Mouse (Mus musculus): ENCODE data around the gene Mindy4b-ps.
A peak's percentile ranks its signal among the peaks of the same experiment; 100 is the strongest.
"Not testable (repeated sequence)": the region's sequence is repeated elsewhere in the genome, so short reads cannot be mapped to it uniquely, and the experiment has no call there.

Mindy4b-ps gene

GRCm38 (mm10) chr3:58822211-58822610 lies at the start of gene Mindy4b-ps:
Gene Mindy4b-ps (minus strand): TSS chr3:58822311.
- DNase-seq (ENCODE audit: low read depth, low spot score), result no peak

- not testable (repeated sequence) for DNase-seq (ENCODE audit: low read depth, low spot score)
Observed at GRCm38 (mm10) chr3:58871882-58872281, 49.8 kb upstream of the Mindy4b-ps start.

- DNase-seq (ENCODE audit: low read depth, low spot score), result no peak
Observed at GRCm38 (mm10) chr3:58865690-58866089, 43.6 kb upstream of the Mindy4b-ps start.

- DNase-seq (ENCODE audit: low read depth, low spot score), result no peak
Observed at GRCm38 (mm10) chr3:58862976-58863375, 40.9 kb upstream of the Mindy4b-ps start.

- peak; percentile 16 for DNase-seq (ENCODE audit: low read depth, low spot score)
Observed at GRCm38 (mm10) chr3:58843415-58843814, 21.3 kb upstream of the Mindy4b-ps start.

- DNase-seq (ENCODE audit: low read depth, low spot score), result no peak
Observed at GRCm38 (mm10) chr3:58833442-58834160, 11.5 kb upstream of the Mindy4b-ps start.

- DNase-seq (ENCODE audit: low read depth, low spot score), result no peak
Observed at GRCm38 (mm10) chr3:58832888-58833287, 10.8 kb upstream of the Mindy4b-ps start.

- DNase-seq (ENCODE audit: low read depth, low spot score), result no peak
Observed at GRCm38 (mm10) chr3:58831586-58831985, 9.5 kb upstream of the Mindy4b-ps start.

GRCm38 (mm10) chr3:58829926-58830325 lies 7.8 kb upstream of the Mindy4b-ps start:
- no peak for DNase-seq (ENCODE audit: low read depth, low spot score)

- DNase-seq (ENCODE audit: low read depth, low spot score), result no peak
Observed at GRCm38 (mm10) chr3:58828366-58829153, 6.4 kb upstream of the Mindy4b-ps start.

- peak; percentile 26 for DNase-seq (ENCODE audit: low read depth, low spot score)
Observed at GRCm38 (mm10) chr3:58826266-58826665, 4.2 kb upstream of the Mindy4b-ps start.

- DNase-seq (ENCODE audit: low read depth, low spot score), result no peak
Observed at GRCm38 (mm10) chr3:58817337-58817736, 4.8 kb downstream of the Mindy4b-ps start.

- no peak for DNase-seq (ENCODE audit: low read depth, low spot score)
Observed at GRCm38 (mm10) chr3:58814191-58814590, 7.9 kb downstream of the Mindy4b-ps start.

GRCm38 (mm10) chr3:58810353-58810752 lies 11.8 kb downstream of the Mindy4b-ps start:
- DNase-seq (ENCODE audit: low read depth, low spot score), result no peak

- no peak for DNase-seq (ENCODE audit: low read depth, low spot score)
Observed at GRCm38 (mm10) chr3:58809111-58809915, 12.8 kb downstream of the Mindy4b-ps start.

- DNase-seq (ENCODE audit: low read depth, low spot score), result no peak
Observed at GRCm38 (mm10) chr3:58808636-58809035, 13.5 kb downstream of the Mindy4b-ps start.

- DNase-seq (ENCODE audit: low read depth, low spot score), result no peak
Observed at GRCm38 (mm10) chr3:58804745-58805144, 17.4 kb downstream of the Mindy4b-ps start.

GRCm38 (mm10) chr3:58798676-58799075 lies 23.4 kb downstream of the Mindy4b-ps start:
- DNase-seq (ENCODE audit: low read depth, low spot score), result no peak

GRCm38 (mm10) chr3:58798245-58798644 lies 23.9 kb downstream of the Mindy4b-ps start:
- DNase-seq (ENCODE audit: low read depth, low spot score), result no peak

- DNase-seq (ENCODE audit: low read depth, low spot score), result no peak
Observed at GRCm38 (mm10) chr3:58789473-58789872, 32.6 kb downstream of the Mindy4b-ps start.

- no peak for DNase-seq (ENCODE audit: low read depth, low spot score)
Observed at GRCm38 (mm10) chr3:58789033-58789432, 33.1 kb downstream of the Mindy4b-ps start.

- no peak for DNase-seq (ENCODE audit: low read depth, low spot score)
Observed at GRCm38 (mm10) chr3:58786470-58786869, 35.6 kb downstream of the Mindy4b-ps start.

Data from embryo, embryonic 11.5 days (tissue).